Mouse (Mus musculus) neural tube, embryonic 14.5 days (tissue): ENCODE results near the gene Diaph2. TPM values are rescaled to one million over a fixed set of nuclear protein-coding genes. Genes with fewer than 3 reads are reported as not detected.

Source experiments
- ATAC-seq: fragments of 200-750 bp; cut with Nextera tagmentation; 2 replicates; pipeline ENCODE4 v1.8.0; 2017; ENCODE audit warnings: low read depth, mild to moderate bottlenecking, moderate TSS enrichment, moderate library complexity
- H3K27ac ChIP-seq: fragments of 300-500 bp; sonication (generic); 2 replicates; pipeline ENCODE4 v1.5.1; 2014; ENCODE audit warnings: low read depth, mild to moderate bottlenecking, control low read depth, low read length, moderate library complexity, mixed read lengths
- H3K27me3 ChIP-seq: fragments of 300-500 bp; sonication (generic); 2 replicates; pipeline ENCODE4 v1.6.1; 2014; ENCODE audit warnings: low read length; ENCODE audit not compliant: control insufficient read depth, insufficient read depth
- H3K36me3 ChIP-seq: fragments of 300-500 bp; sonication (generic); 2 replicates; pipeline ENCODE4 v1.6.1; 2014; ENCODE audit warnings: low read length, mixed read lengths; ENCODE audit not compliant: control insufficient read depth, insufficient read depth
- H3K4me1 ChIP-seq: fragments of 300-500 bp; sonication (generic); 2 replicates; pipeline ENCODE4 v1.6.1; 2014; ENCODE audit warnings: low read length; ENCODE audit not compliant: control insufficient read depth, insufficient read depth
- H3K4me2 ChIP-seq: fragments of 300-500 bp; sonication (generic); 2 replicates; pipeline ENCODE4 v1.6.1; 2014; ENCODE audit warnings: mild to moderate bottlenecking, low read depth, low read length, control low read depth
- H3K4me3 ChIP-seq: fragments of 300-500 bp; sonication (generic); 2 replicates; pipeline ENCODE4 v1.5.1; 2014; ENCODE audit warnings: low read depth, low read length, control low read depth, mixed read lengths
- H3K9ac ChIP-seq: fragments of 300-500 bp; sonication (generic); replicated peaks from 2 replicates; pipeline ENCODE4 v1.6.1; 2014; ENCODE audit warnings: low read depth, mild to moderate bottlenecking, control low read depth, low read length, mixed read lengths
- H3K9me3 ChIP-seq: fragments of 300-500 bp; sonication (generic); 2 replicates; pipeline ENCODE4 v1.6.1; 2016; ENCODE audit warnings: low read length; ENCODE audit not compliant: control insufficient read depth
- whole genome bisulfite sequencing: fragments of 180-500 bp; shearing (Covaris S2); extraction: QIAGEN DNeasy Blood & Tissue Kit; methylation state at CpG from one replicate; pipeline ENCODE4 v1.1.7; 2014; 5-methylcytosine and 5-hydroxymethylcytosine counted together
- polyA plus RNA-seq: library from polyadenylated mRNA; unstranded; fragments of >200 nt; fragmentation: Nextera tagmentation; extraction: Ambion mirVana; gene quantifications from 2 replicates; pipeline ENCODE4 v1.2.1, GENCODE M21; 2014

Gene Diaph2
- polyA plus RNA-seq, 1 experiment from 2014 or later = 2.8 TPM

DNA sequence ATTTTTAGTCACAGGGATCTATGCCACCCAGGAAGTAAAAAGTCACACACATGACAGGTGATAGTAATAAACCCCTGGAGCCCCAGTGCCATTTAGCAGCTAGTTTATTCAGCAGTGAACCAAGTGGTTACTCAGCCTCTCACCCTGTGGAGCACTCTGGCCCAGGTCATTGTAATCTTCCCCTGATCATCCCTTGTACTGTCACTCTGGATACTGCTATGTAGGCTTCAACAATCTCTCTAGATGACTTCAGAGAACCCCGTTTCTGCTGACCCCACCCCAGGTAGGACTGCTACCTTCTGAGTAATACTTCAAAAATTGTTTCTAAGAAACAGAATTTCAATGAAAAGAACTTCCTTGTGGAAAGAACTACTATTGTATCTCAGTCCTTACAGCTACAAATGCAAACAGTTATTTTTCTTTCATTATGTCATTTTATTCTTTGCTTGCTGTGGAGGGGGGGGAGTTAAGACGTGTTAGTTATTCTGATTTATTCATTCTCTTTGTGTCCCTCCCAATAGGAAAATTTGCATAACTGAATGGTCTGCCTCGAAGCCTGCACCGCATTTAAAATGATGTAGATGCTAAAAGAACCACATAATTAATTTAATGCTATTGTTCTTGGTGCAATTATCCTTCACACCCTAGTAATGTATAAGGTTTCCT lies 702.4 kb downstream of the Diaph2 start:
- H3K9ac ChIP-seq = no peak overlapping the region
- no peaks in the 10 kb centered on the region for H3K27me3 ChIP-seq
- H3K27ac ChIP-seq = no peak overlapping the region
- no peak overlapping the region for H3K4me2 ChIP-seq
- 28% methylated on average over 4 of the region's 4 CpGs for WGBS
- H3K36me3 ChIP-seq = no peaks in the 10 kb centered on the region
- H3K9me3 ChIP-seq = no peaks in the 10 kb centered on the region
- no peaks in the 10 kb centered on the region for H3K4me1 ChIP-seq
- H3K4me3 ChIP-seq = no peak overlapping the region
- no peak for ATAC-seq

DNA sequence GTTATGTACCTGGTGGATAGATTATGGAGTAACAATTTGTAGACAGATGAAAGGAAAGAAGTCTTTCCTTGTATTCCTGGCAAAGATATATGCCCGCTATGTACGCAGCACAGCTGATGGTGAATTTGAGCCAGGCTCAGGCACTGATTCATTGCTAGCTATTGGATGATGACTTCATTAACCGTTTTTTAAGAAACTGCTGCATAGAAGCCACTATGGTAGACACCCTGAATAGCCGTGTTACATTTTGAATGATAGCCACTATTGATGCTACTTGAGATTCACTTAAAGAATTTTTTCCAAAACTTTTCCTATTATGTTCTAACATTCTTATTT lies 702.9 kb downstream of the Diaph2 start:
- no peak for ATAC-seq
- no peak overlapping the region for H3K4me2 ChIP-seq
- no peak overlapping the region for H3K4me3 ChIP-seq
- H3K27ac ChIP-seq = no peak overlapping the region
- no peaks in the 10 kb centered on the region for H3K27me3 ChIP-seq
- H3K9me3 ChIP-seq = no peaks in the 10 kb centered on the region
- no peaks in the 10 kb centered on the region for H3K36me3 ChIP-seq
- 38% methylated on average over 4 of the region's 4 CpGs for WGBS
- H3K4me1 ChIP-seq = no peaks in the 10 kb centered on the region
- no peak overlapping the region for H3K9ac ChIP-seq

GRCm38 (mm10) chrX:130473133-130473532 lies 723.6 kb downstream of the Diaph2 start:
- 48% methylated on average over 2 of the region's 2 CpGs for WGBS
- Histone ChIP-seq H3K4me2 (no peak overlapping the region), H3K36me3 (no peaks in the 10 kb centered on the region), H3K4me3 (no peak overlapping the region), H3K9me3 (no peaks in the 10 kb centered on the region), H3K27me3 (no peaks in the 10 kb centered on the region), H3K9ac (no peak overlapping the region), H3K4me1 (no peaks in the 10 kb centered on the region), H3K27ac (no peak overlapping the region)
- ATAC-seq = no peak

DNA sequence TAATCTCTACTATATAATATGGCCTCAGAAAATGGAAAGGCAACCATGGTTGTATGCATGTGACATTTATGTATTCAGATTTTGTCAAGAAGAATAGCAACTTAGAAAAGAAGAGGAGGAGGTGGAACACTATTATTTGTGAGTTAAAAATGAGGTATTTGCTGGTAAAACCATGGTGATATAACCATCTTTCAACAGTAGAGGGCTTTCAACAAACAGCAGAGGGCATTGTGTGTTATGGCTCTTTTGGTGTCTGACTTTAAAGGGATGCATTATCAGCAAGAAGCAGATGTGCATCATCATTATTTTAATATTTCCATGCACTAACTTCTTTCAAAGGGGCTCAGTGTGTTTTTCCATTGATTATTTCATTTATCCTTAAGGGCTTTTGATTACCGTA lies 731.3 kb downstream of the Diaph2 start:
- no peak overlapping the region for H3K9ac ChIP-seq
- H3K27me3 ChIP-seq = no peaks in the 10 kb centered on the region
- ATAC-seq = no peak
- H3K4me3 ChIP-seq = no peak overlapping the region
- 96% methylated on average over 1 of the region's 1 CpGs for WGBS
- H3K9me3 ChIP-seq = no peaks in the 10 kb centered on the region
- H3K27ac ChIP-seq = no peak overlapping the region
- no peak overlapping the region for H3K4me2 ChIP-seq
- no peaks in the 10 kb centered on the region for H3K36me3 ChIP-seq
- no peaks in the 10 kb centered on the region for H3K4me1 ChIP-seq

GRCm38 (mm10) chrX:130502680-130503464 lies 753.3 kb downstream of the Diaph2 start:
- Histone ChIP-seq H3K36me3 (no peaks in the 10 kb centered on the region), H3K9ac (no peak overlapping the region; the same call in 1 of the 2 replicates), H3K27ac (peak overlapping the region; percentile 57; the same call in 1 of the 2 replicates), H3K9me3 (no peaks in the 10 kb centered on the region), H3K4me2 (peak overlapping the region; percentile 40), H3K27me3 (no peaks in the 10 kb centered on the region), H3K4me1 (no peaks in the 10 kb centered on the region), H3K4me3 (peak overlapping the region; percentile 12; the same call in 1 of the 2 replicates)
- ATAC-seq = peak; percentile 79
- 28% methylated on average over 12 of the region's 12 CpGs for WGBS

DNA sequence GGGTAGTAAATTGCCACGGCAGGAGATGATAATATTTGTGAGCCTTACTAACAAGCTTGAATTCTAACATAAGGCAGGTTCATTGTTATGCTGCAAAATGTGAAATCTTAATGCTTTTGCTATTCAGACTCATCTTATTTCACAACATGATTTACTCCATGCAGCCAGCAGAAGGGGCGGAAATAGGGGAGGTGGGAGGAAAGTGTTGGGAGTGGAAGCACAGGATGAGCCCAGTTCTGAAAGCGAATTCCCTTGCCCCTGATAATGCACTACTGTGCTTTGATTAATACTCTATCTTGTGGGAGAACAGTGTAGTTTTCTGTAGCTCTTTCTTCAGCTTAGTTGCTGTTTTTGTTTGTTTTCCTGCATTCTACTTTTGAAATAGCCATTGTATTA lies 753.9 kb downstream of the Diaph2 start:
- Histone ChIP-seq H3K9ac (no peak overlapping the region; the same call in 1 of the 2 replicates), H3K4me3 (peak overlapping the region; percentile 12; the same call in 1 of the 2 replicates), H3K4me2 (peak overlapping the region; percentile 40), H3K27ac (peak overlapping the region; percentile 57; the same call in 1 of the 2 replicates), H3K36me3 (no peaks in the 10 kb centered on the region), H3K4me1 (no peaks in the 10 kb centered on the region), H3K9me3 (no peaks in the 10 kb centered on the region), H3K27me3 (no peaks in the 10 kb centered on the region)
- ATAC-seq = peak; percentile 66; the same call in 1 of the 2 replicates
- 27% methylated on average over 3 of the region's 3 CpGs for WGBS

DNA sequence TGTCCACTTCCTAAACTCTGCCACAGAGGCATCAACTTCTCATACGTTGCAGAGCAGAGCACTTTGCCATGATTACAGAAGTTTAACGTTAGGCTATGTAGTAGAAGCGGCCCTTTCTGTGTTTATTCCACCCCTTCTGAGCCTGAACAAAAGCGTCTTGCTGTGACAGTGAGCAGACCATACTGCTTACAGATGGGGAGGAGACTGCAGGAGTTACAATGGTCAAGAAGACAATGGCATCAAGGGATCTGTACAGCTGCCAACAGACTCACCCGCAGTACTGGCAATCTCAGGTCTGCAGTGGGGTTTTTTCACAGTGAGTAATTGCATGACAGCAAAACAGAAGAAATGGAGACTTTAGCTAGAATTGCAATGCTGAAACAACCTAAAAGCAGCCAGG lies 756.1 kb downstream of the Diaph2 start:
- no peak overlapping the region for H3K4me2 ChIP-seq
- H3K9ac ChIP-seq = no peak overlapping the region
- H3K27ac ChIP-seq = no peak overlapping the region
- 19% methylated on average over 5 of the region's 5 CpGs for WGBS
- no peaks in the 10 kb centered on the region for H3K4me1 ChIP-seq
- no peak overlapping the region for H3K4me3 ChIP-seq
- ATAC-seq = no peak
- H3K27me3 ChIP-seq = no peaks in the 10 kb centered on the region
- no peaks in the 10 kb centered on the region for H3K36me3 ChIP-seq
- H3K9me3 ChIP-seq = no peaks in the 10 kb centered on the region
